Comparison of ENCODE assay signal across 8 mouse cellular contexts in genomic region chr16:8636867-8637216, GRCm38 (mm10). TPM values are rescaled to one million over a fixed set of nuclear protein-coding genes. Genes with fewer than 3 reads are reported as not detected.
DNase-seq lines count a peak whose midpoint lies in the region; ATAC-seq and TF ChIP-seq lines count a peak whose summit lies in the region.

No protein-coding gene starts in this region.

- peaks cover 30% of the 10 kb centered on the region for H3K4me1 ChIP-seq in heart, embryonic 15.5 days (replicated peaks)
- H3K4me1 ChIP-seq in G1E (ENCODE audit: insufficient read depth, low read depth, low read length), result peaks cover 58% of the 10 kb centered on the region
- H3K4me1 ChIP-seq in forebrain, postnatal 0 days (ENCODE audit: insufficient read depth), result peaks cover 10% of the 10 kb centered on the region
- H3K4me1 ChIP-seq in liver, postnatal 0 days (ENCODE audit: insufficient read depth), result peaks cover 31% of the 10 kb centered on the region

- no peak for TF ChIP-seq EP300 in liver, postnatal 0 days (IDR thresholded peaks at IDR 0.05; ENCODE audit: low read depth)

- no peak for TF ChIP-seq CTCF in G1E (IDR thresholded peaks at IDR 0.05; ENCODE audit: low read depth, low read length)
- no peak for TF ChIP-seq CTCF in forebrain, postnatal 0 days (IDR thresholded peaks at IDR 0.05; ENCODE audit: low read depth)
- no peak for TF ChIP-seq CTCF in liver, postnatal 0 days (IDR thresholded peaks at IDR 0.05; ENCODE audit: low read depth)

- H3K4me3 ChIP-seq in heart, embryonic 15.5 days, result peak overlapping the region; percentile 93
- peak overlapping the region; percentile 86 for H3K4me3 ChIP-seq in G1E (ENCODE audit: low read depth, low read length)
- H3K4me3 ChIP-seq in forebrain, postnatal 0 days (ENCODE audit: low read depth, low read length), result peak overlapping the region; percentile 78
- H3K4me3 ChIP-seq in liver, postnatal 0 days (ENCODE audit: low read depth, low read length), result peak overlapping the region; percentile 93

- H3K4me2 ChIP-seq in heart, embryonic 15.5 days, result peak overlapping the region; percentile 83
- peak overlapping the region; percentile 85 for H3K4me2 ChIP-seq in forebrain, postnatal 0 days (ENCODE audit: low read depth)
- peak overlapping the region; percentile 88 for H3K4me2 ChIP-seq in liver, postnatal 0 days (ENCODE audit: low read depth, low read length)

- peak overlapping the region; percentile 80 for H3K9ac ChIP-seq in heart, embryonic 15.5 days
- H3K9ac ChIP-seq in forebrain, postnatal 0 days, result peak overlapping the region; percentile 81
- H3K9ac ChIP-seq in liver, postnatal 0 days (replicated peaks), result peak overlapping the region; percentile 89

- H3K36me3 ChIP-seq in heart, embryonic 15.5 days, result 0 out of 2 replicates have a peak, but pooled peaks cover 11% of the 10 kb centered on the region
- peaks cover 74% of the 10 kb centered on the region for H3K36me3 ChIP-seq in G1E (replicated peaks)
- H3K36me3 ChIP-seq in forebrain, postnatal 0 days (ENCODE audit: insufficient read depth), result peaks cover 14% of the 10 kb centered on the region; the same call in 1 of the 2 replicates
- H3K36me3 ChIP-seq in liver, postnatal 0 days (replicated peaks; ENCODE audit: insufficient read depth, low read length), result peaks cover 22% of the 10 kb centered on the region

- WGBS in heart, embryonic 15.5 days, result under 1% methylated on average over 13 of the region's 13 CpGs
- under 1% methylated on average over 13 of the region's 13 CpGs for WGBS in forebrain, postnatal 0 days
- WGBS in liver, postnatal 0 days (ENCODE audit: insufficient replicate concordance), result 0% methylated on average over 13 of the region's 13 CpGs

- H3K27me3 ChIP-seq in heart, embryonic 15.5 days, result no peaks in the 10 kb centered on the region
- H3K27me3 ChIP-seq in G1E (ENCODE audit: insufficient read depth, low read length), result no peaks in the 10 kb centered on the region
- H3K27me3 ChIP-seq in forebrain, postnatal 0 days (ENCODE audit: insufficient read depth, low read length), result no peaks in the 10 kb centered on the region
- no peaks in the 10 kb centered on the region for H3K27me3 ChIP-seq in liver, postnatal 0 days (ENCODE audit: insufficient read depth, low read length)

- no peak for DNase-seq in heart, adult 9 months (ENCODE audit: low spot score in 2 of 2)
- peak; percentile 35 for DNase-seq in G1E (ENCODE audit: low spot score)
- no peak for DNase-seq in forebrain, postnatal 0 days
- no peak for DNase-seq in liver, postnatal 0 days
- no peak for DNase-seq in cerebellum, adult 11 months
- DNase-seq in layer of hippocampus, adult 9-11 months, result no peak
- DNase-seq in c-Kit-positive CD71-positive TER-119-positive erythroid progenitor cells, embryonic 14.5 days (ENCODE audit: low spot score), result no peak

- no peak for ATAC-seq in heart, embryonic 15.5 days (replicated peaks; ENCODE audit: insufficient number of reproducible peaks, insufficient read depth, low FRiP score, low read depth)
- no peak for ATAC-seq in G1E (ENCODE audit: extremely low read depth, insufficient number of reproducible peaks, low FRiP score, poor library complexity, severe bottlenecking)
- ATAC-seq in forebrain, postnatal 0 days, result no peak
- peak; percentile 28 for ATAC-seq in liver, postnatal 0 days

- H3K9me3 ChIP-seq in heart, embryonic 15.5 days (replicated peaks), result no peaks in the 10 kb centered on the region
- no peaks in the 10 kb centered on the region for H3K9me3 ChIP-seq in G1E (replicated peaks)
- H3K9me3 ChIP-seq in forebrain, postnatal 0 days (ENCODE audit: low read length), result no peaks in the 10 kb centered on the region
- no peaks in the 10 kb centered on the region for H3K9me3 ChIP-seq in liver, postnatal 0 days (ENCODE audit: low read length)

- H3K27ac ChIP-seq in heart, embryonic 15.5 days, result peak overlapping the region; percentile 92
- H3K27ac ChIP-seq in forebrain, postnatal 0 days (ENCODE audit: low read depth, low read length), result peak overlapping the region; percentile 84
- peak overlapping the region; percentile 98 for H3K27ac ChIP-seq in liver, postnatal 0 days (ENCODE audit: low read depth)

RNA-seq across cellular contexts. Expression of gene Pmm2, which starts 0.6 kb away (rescaled TPM):
- polyA plus RNA-seq in heart, embryonic 15.5 days (2015; fragmentation: Nextera tagmentation; extraction: Ambion mirVana), result 34.9 and 39.1 TPM in 2 replicates
- total RNA-seq in G1E (2014; fragmentation: Nextera tagmentation), result 57.3 and 74.3 TPM in 2 replicates
- total RNA-seq in G1E (2017), result 122 and 127 TPM in 2 replicates
- polyA plus RNA-seq in G1E (2012), result 12.1 and 28.2 TPM in 2 replicates
- 32.0 and 36.5 TPM in 2 replicates for total RNA-seq in forebrain, postnatal 0 days (2014; rRNA removed)
- 24.6 and 27.3 TPM in 2 replicates for polyA plus RNA-seq in forebrain, postnatal 0 days (2015; fragmentation: Nextera tagmentation; extraction: Ambion mirVana)
- 37.2 and 38.0 TPM in 2 replicates for polyA plus RNA-seq in liver, postnatal 0 days (2015; fragmentation: Nextera tagmentation; extraction: Ambion mirVana)

RNA-seq across cellular contexts. Expression of gene Tmem186, which starts 0.7 kb away (rescaled TPM):
- polyA plus RNA-seq in heart, embryonic 15.5 days (2015; fragmentation: Nextera tagmentation; extraction: Ambion mirVana), result 14.9 and 18.4 TPM in 2 replicates
- total RNA-seq in G1E (2014; fragmentation: Nextera tagmentation) (13.6 and 21.2 TPM in 2 replicates), G1E (2017) (28.9 and 31.0 TPM in 2 replicates)
- 9.7 and 11.4 TPM in 2 replicates for polyA plus RNA-seq in G1E (2012)
- 19.3 and 22.9 TPM in 2 replicates for total RNA-seq in forebrain, postnatal 0 days (2014; rRNA removed)
- 11.7 and 16.3 TPM in 2 replicates for polyA plus RNA-seq in forebrain, postnatal 0 days (2015; fragmentation: Nextera tagmentation; extraction: Ambion mirVana)
- polyA plus RNA-seq in liver, postnatal 0 days (2015; fragmentation: Nextera tagmentation; extraction: Ambion mirVana), result 6.2 and 7.0 TPM in 2 replicates

RNA-seq across cellular contexts. Expression of gene Carhsp1, which starts 35.1 kb away (rescaled TPM):
- 71.1 and 82.7 TPM in 2 replicates for polyA plus RNA-seq in heart, embryonic 15.5 days (2015; fragmentation: Nextera tagmentation; extraction: Ambion mirVana)
- total RNA-seq in G1E (2014; fragmentation: Nextera tagmentation) (16.4 and 28.4 TPM in 2 replicates), G1E (2017) (30.3 and 30.8 TPM in 2 replicates)
- polyA plus RNA-seq in G1E (2012), result 14.5 and 15.7 TPM in 2 replicates
- total RNA-seq in forebrain, postnatal 0 days (2014; rRNA removed), result 144 and 155 TPM in 2 replicates
- 135 and 142 TPM in 2 replicates for polyA plus RNA-seq in forebrain, postnatal 0 days (2015; fragmentation: Nextera tagmentation; extraction: Ambion mirVana)
- polyA plus RNA-seq in liver, postnatal 0 days (2015; fragmentation: Nextera tagmentation; extraction: Ambion mirVana), result 65.4 and 71.2 TPM in 2 replicates

RNA-seq across cellular contexts. Expression of gene Gm5767, which starts 43.7 kb away (rescaled TPM):
- not detected in 2 replicates for polyA plus RNA-seq in heart, embryonic 15.5 days (2015; fragmentation: Nextera tagmentation; extraction: Ambion mirVana)
- total RNA-seq in G1E (2014; fragmentation: Nextera tagmentation) (not detected in 2 replicates), G1E (2017) (not detected in 2 replicates)
- polyA plus RNA-seq in G1E (2012), result not detected in 2 replicates
- total RNA-seq in forebrain, postnatal 0 days (2014; rRNA removed), result not detected in 2 replicates
- polyA plus RNA-seq in forebrain, postnatal 0 days (2015; fragmentation: Nextera tagmentation; extraction: Ambion mirVana), result not detected in 2 replicates
- polyA plus RNA-seq in liver, postnatal 0 days (2015; fragmentation: Nextera tagmentation; extraction: Ambion mirVana), result 0.43 TPM in 1 of 2 replicates, not detected in the other
